Mouse (Mus musculus) yolk sac, embryonic 10.5 days (tissue): ENCODE results near the gene Il17rc.

Source experiments
- DNase-seq: peaks from one replicate; pipeline ENCODE4 v3.0.0-alpha.2; 2017; ENCODE audit warnings: low spot score

Gene Il17rc

GRCm38 (mm10) chr6:113455007-113455406 lies 16.2 kb upstream of the Il17rc start:
- no peak for DNase-seq

GRCm38 (mm10) chr6:113457952-113458534 lies 13.2 kb upstream of the Il17rc start, which contains the start of gene Il17re:
Gene Il17re, plus strand, starts transcription at chr6:113458484.
- no peak for DNase-seq

GRCm38 (mm10) chr6:113458635-113459034 lies 12.6 kb upstream of the Il17rc start:
- no peak for DNase-seq

GRCm38 (mm10) chr6:113464040-113464439 lies 7.2 kb upstream of the Il17rc start:
- DNase-seq, result no peak

- no peak for DNase-seq
These were observed 5.6 kb upstream of the Il17rc start for GRCm38 (mm10) chr6:113465602-113466001.

GRCm38 (mm10) chr6:113468512-113468911 lies 2.7 kb upstream of the Il17rc start:
- no peak for DNase-seq

- DNase-seq, result peak; percentile 60
These were observed 2.2 kb upstream of the Il17rc start for GRCm38 (mm10) chr6:113469021-113469420.

GRCm38 (mm10) chr6:113469432-113469831 lies 1.8 kb upstream of the Il17rc start:
- peak; percentile 67 for DNase-seq

- DNase-seq, result no peak
These were observed 834 bp downstream of the Il17rc start for GRCm38 (mm10) chr6:113472061-113472460.

- no peak for DNase-seq
These were observed 2.0 kb downstream of the Il17rc start for GRCm38 (mm10) chr6:113473246-113473645.

- no peak for DNase-seq
These were observed 2.5 kb downstream of the Il17rc start for GRCm38 (mm10) chr6:113473715-113474114.

GRCm38 (mm10) chr6:113477353-113477752 lies 6.1 kb downstream of the Il17rc start:
- DNase-seq, result no peak

- no peak for DNase-seq
These were observed 7.7 kb downstream of the Il17rc start for GRCm38 (mm10) chr6:113478906-113479305.

GRCm38 (mm10) chr6:113480555-113481373 lies 9.5 kb downstream of the Il17rc start:
- no peak for DNase-seq

GRCm38 (mm10) chr6:113482477-113483099 lies 11.4 kb downstream of the Il17rc start:
- no peak for DNase-seq

- DNase-seq, result peak; percentile 92
These were observed 11.9 kb downstream of the Il17rc start, which contains the start of gene Creld1 for GRCm38 (mm10) chr6:113483100-113483615. Gene Creld1, plus strand, starts transcription at chr6:113483297.

- peak; percentile 26 for DNase-seq
These were observed 12.5 kb downstream of the Il17rc start for GRCm38 (mm10) chr6:113483729-113484128.

GRCm38 (mm10) chr6:113487125-113487576 lies 15.9 kb downstream of the Il17rc start:
- DNase-seq, result peak; percentile 45

GRCm38 (mm10) chr6:113489410-113489809 lies 18.2 kb downstream of the Il17rc start:
- no peak for DNase-seq

- no peak for DNase-seq
These were observed 21.1 kb downstream of the Il17rc start for GRCm38 (mm10) chr6:113492101-113492864.

- peak; percentile 79 for DNase-seq
These were observed 23.1 kb downstream of the Il17rc start for GRCm38 (mm10) chr6:113494258-113494788.
